Mouse (Mus musculus) kidney, adult 2 months (tissue): ENCODE results near the gene Urm1. TPM values are rescaled to one million over a fixed set of nuclear protein-coding genes. Genes with fewer than 3 reads are reported as not detected.
A peak's percentile ranks its signal among the peaks of the same experiment; 100 is the strongest.

Experiments used
- DNase-seq: peaks from one replicate; pipeline ENCODE4 v3.0.0; 2021
- H3K27ac ChIP-seq: fragments of 200-500 bp; 2 replicates; pipeline ENCODE4 v1.5.1; 2012; ENCODE audit warnings: low read depth, low read length, control low read depth, inconsistent platforms; ENCODE audit not compliant: insufficient read depth
- H3K27me3 ChIP-seq: fragments of 200-500 bp; replicated peaks from 2 replicates; pipeline ENCODE4 v1.6.1; 2012; ENCODE audit warnings: mild to moderate bottlenecking, moderate library complexity, low read length, inconsistent platforms; ENCODE audit not compliant: control insufficient read depth, insufficient read depth
- H3K36me3 ChIP-seq: fragments of 200-500 bp; 2 replicates; pipeline ENCODE4 v1.6.1; 2012; ENCODE audit warnings: mild to moderate bottlenecking, moderate library complexity, low read length, inconsistent platforms; ENCODE audit not compliant: control insufficient read depth, insufficient read depth
- H3K4me1 ChIP-seq: fragments of 200-500 bp; 2 replicates; pipeline ENCODE4 v1.6.1; 2011; ENCODE audit warnings: low read length; ENCODE audit not compliant: control insufficient read depth, insufficient read depth
- H3K4me3 ChIP-seq: fragments of 200-500 bp; 2 replicates; pipeline ENCODE4 v1.5.1; 2011; ENCODE audit warnings: mild to moderate bottlenecking, low read depth, low read length, control low read depth; ENCODE audit not compliant: insufficient read depth
- CTCF ChIP-seq: fragments of 200-500 bp; conservative IDR thresholded peaks from 2 replicates; pipeline ENCODE4 v1.5.1; 2011; ENCODE audit warnings: low read depth, mild to moderate bottlenecking, control low read depth, low read length, moderate library complexity, mixed read lengths; ENCODE audit not compliant: insufficient read depth, insufficient read length
- POLR2A ChIP-seq: fragments of 200-500 bp; IDR thresholded peaks from one replicate; pipeline ENCODE4 v1.6.1; 2011; ENCODE audit warnings: low read depth, low read length, control low read depth
- whole genome bisulfite sequencing: fragments of 180-500 bp; shearing (Covaris S2); methylation state at CpG from one replicate; pipeline ENCODE4 v1.1.7; 2018; 5-methylcytosine and 5-hydroxymethylcytosine counted together
- polyA plus RNA-seq: library from polyadenylated mRNA; depleted of rRNA; stranded (reverse); fragments of >200 nt; gene quantifications from 2 replicates; pipeline ENCODE4 v1.2.3, GENCODE M21; 2012

The Urm1 gene
- polyA plus RNA-seq, 1 experiment, result 43.9 TPM

DNA sequence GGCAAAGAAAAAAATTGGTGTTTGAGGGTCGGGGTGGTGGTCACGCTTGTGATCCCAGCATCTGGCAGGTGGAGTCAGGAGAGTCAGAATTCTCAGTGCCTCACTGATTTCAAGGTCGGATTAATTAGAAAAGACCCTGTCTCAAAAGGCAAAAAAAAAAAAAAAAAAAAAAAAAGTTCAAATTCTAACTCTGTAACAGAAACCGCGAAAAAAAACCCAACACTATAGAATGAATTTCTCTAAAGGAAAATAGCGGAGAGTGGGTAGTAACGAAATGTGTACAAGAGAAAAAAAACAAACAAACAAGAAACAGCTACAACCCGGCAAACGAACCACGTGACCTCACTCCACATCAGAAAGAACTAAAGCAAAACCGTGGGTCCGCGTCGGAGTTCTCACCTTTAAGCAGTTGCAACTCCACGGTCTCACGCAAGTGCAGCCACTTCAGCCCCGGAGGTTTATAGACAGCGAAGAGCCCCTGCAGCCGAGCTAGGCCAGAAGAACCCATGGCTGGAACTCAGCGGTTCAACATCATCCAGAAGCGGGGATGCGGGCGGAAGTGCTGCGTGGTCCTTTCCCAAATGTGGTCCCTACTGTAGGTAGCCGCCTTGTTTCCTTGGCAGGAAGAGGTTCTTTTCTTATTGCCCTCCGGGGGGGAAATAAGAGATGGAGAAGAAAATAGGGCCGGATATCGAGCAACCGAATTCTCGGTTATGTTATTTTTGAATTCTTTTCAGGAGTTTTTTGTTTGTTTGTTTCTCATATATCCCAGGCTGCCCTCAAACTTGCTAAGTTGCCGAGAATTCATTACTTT, 32.6 kb upstream of the Urm1 start, which contains the start of gene Coq4:
Gene Coq4, plus strand, starts transcription at position 390 of the 814 bp plus-strand sequence.
- H3K36me3 ChIP-seq, result no peaks in the 10 kb centered on the region; the same call in 1 of the 2 replicates
- peak within 1 kb of the TSS; percentile 77 for H3K27ac ChIP-seq
- DNase-seq, result peak; percentile 97
- H3K27me3 ChIP-seq, result no peaks in the 10 kb centered on the region
- TF ChIP-seq POLR2A (peak; percentile 46), CTCF (no peak)
- H3K4me1 ChIP-seq, result 0 out of 2 replicates have a peak, but pooled peaks cover 3% of the 10 kb centered on the region
- 2% methylated on average over 31 of the region's 31 CpGs for WGBS
- peak within 1 kb of the TSS; percentile 94 for H3K4me3 ChIP-seq

DNA sequence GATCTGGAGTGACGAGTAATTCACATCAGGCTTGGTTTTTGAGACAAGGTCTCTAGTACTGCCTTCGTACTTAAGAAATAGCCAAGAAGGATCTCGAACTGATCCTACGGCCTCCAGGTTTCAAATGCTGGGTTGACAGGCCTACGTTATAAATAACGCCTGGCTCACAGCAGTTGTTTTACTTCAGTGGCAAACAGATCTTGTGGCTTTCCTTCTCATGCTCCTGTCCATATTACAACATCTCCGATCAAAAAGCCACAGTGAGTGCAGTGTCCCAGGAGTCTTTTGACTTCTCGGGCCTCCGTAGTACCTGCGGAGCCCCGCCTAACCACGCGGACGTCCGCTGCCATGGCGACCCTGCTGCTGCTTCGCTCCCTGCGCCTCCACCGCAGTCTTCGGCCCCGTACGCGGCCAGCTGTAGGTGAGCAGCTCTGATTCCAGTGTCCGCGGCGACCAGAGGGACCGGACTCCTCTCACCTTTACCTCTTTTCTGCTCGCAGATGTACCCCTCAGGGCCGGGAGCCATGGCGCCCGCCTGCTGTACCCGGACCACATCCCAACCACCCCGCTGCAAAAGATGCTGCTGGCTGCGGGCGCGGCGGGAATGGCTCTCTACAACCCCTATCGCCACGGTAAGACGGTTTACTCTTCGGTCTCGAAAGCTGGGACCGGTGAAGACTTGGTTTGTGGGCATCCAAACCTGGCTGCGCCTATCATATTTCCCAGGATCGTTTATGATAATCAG, 31.8 kb upstream of the Urm1 start, which contains the start of gene Trub2:
Gene Trub2, minus strand, starts transcription at position 566 of the 745 bp plus-strand sequence.
- Histone ChIP-seq H3K4me3 (peak within 1 kb of the TSS; percentile 94), H3K36me3 (no peaks in the 10 kb centered on the region; the same call in 1 of the 2 replicates), H3K27me3 (no peaks in the 10 kb centered on the region), H3K4me1 (0 out of 2 replicates have a peak, but pooled peaks cover 3% of the 10 kb centered on the region), H3K27ac (peak within 1 kb of the TSS; percentile 77)
- no peak for TF ChIP-seq CTCF
- TF ChIP-seq POLR2A, result no peak
- under 1% methylated on average over 45 of the region's 45 CpGs for WGBS
- peak; percentile 94 for DNase-seq

DNA sequence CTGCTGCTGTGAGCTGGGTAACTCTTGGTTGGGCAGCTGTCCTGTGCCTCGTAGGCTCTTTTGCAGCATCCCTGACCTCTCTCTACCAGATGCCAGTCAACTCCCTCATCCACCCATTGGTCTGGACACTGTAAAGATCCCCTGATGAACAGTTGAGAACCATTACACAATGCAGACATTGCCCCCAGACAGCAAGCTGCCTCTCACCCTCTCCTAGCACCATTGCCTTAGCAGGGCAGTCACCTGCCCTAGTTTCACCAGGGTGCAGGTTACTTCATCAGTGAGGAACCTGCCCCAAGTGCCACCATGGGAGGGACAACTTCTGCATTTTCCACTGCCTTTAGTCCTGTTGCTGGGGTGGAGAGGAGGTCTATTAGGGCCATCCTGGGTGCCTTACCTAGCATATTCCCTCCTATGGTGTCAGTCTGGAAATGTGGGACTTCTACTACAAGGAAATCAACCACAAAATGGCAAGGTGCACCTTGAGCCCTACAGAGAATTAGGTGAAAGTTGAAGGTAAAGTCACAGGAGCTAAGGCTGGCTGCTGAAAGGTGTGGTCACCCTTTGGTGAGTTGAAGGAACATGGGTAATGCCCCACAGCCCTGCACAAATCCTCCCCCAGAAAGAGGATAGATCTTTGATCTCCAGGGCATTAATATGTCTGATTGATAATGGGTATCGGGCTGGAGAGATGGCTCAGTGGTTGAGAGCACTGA, 26.9 kb upstream of the Urm1 start:
- DNase-seq, result no peak
- H3K4me1 ChIP-seq, result 0 out of 2 replicates have a peak, but pooled peaks cover 3% of the 10 kb centered on the region
- no peaks in the 10 kb centered on the region for H3K36me3 ChIP-seq
- H3K27ac ChIP-seq, result no peak overlapping the region
- TF ChIP-seq POLR2A, result no peak
- WGBS, result 89% methylated on average over 2 of the region's 2 CpGs
- H3K4me3 ChIP-seq, result no peak overlapping the region
- no peaks in the 10 kb centered on the region for H3K27me3 ChIP-seq

DNA sequence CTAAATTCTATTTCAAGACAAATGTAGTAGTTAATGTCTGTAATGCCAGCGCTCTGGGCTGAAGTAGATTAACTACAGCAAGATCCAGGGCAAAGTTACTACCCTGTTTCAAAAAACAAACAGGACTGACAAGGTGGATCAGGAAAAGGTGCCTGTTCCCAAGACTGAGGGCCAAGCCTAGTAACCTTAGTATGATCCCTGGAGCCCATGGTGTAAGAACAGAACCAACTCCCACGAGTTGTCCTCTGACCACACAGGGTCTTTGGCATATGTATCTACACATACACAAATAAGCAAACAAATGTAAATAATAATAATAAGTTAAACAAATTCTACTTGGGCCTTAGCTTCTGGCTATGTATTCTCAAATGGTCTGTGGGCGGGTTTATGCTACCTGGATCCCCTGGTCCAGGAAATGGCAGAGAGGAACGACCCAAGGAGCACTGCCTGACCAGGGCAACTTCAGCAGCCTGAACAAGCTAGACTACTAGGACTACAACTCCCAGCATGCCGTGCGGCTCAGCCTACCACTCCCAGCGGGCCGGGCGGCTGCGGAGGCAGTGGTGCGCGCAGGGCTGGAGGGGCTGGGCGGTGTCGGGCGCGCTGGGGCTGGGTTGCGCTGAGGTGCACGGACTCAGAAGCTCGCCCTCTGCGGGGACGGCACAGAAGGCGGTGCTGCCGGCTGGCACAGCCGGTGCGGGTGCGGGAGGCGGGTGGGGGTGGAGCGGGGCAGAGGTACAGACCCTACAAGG, 17.6 kb upstream of the Urm1 start, which contains the start of gene Slc27a4:
Gene Slc27a4, plus strand, starts transcription at position 560 of the 752 bp plus-strand sequence.
- TF ChIP-seq POLR2A, result peak; percentile 49
- 0 out of 2 replicates have a peak, but pooled peaks have one; percentile 7 for TF ChIP-seq CTCF
- Histone ChIP-seq H3K36me3 (no peaks in the 10 kb centered on the region), H3K27me3 (no peaks in the 10 kb centered on the region), H3K4me3 (peak within 1 kb of the TSS; percentile 96), H3K27ac (peak within 1 kb of the TSS; percentile 26; the same call in 1 of the 2 replicates), H3K4me1 (peaks cover 7% of the 10 kb centered on the region; the same call in 1 of the 2 replicates)
- peak; percentile 98 for DNase-seq
- WGBS, result 4% methylated on average over 28 of the region's 28 CpGs

DNA sequence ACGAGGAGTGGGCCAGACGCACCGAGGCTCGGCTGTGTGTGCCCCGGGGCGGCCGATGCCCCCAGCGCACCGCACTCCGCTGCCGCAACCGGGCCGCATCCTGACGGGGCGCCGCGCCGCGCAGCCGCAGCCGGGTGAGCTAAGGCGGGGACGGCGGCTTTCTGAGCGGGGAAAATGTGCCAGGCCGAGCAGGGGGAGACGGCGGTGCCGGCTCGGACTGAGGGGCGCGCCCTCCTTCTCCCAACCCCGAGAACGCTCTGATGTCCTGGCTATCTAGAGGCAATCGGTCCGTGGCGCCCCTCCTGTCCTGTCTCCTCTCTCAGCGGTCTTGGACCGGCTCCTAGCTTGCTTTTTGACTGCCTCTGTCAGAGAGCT, 17.1 kb upstream of the Urm1 start:
- H3K27ac ChIP-seq, result peak overlapping the region; percentile 26; the same call in 1 of the 2 replicates
- under 1% methylated on average over 39 of the region's 39 CpGs for WGBS
- no peak for DNase-seq

DNA sequence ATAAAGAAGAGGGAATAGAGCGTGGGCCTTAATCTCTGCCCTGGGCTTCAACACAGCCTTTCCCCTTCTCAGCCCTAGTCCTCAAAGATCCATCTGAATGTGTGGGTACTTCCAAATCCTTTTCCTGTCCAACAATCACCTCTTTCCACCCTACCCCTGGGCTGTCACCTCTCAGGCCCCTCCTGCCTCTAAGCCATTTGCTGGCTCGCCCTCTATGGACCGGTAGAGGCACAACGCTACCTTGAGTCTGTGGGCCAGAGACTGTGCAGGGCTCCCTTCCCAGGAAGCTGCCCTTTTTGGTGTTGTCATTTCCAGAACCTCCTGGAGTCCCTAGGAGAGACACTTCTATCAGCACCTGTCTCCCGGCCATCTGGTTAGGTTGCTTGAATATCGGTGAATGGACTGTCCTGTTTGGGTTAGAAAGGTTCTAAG, 16.5 kb upstream of the Urm1 start:
- no peak for TF ChIP-seq POLR2A
- peak; percentile 52; the same call in 1 of the 2 replicates for TF ChIP-seq CTCF
- WGBS, result 32% methylated on average over 6 of the region's 6 CpGs
- Histone ChIP-seq H3K27ac (0 out of 2 replicates have a peak overlapping the region, but pooled peaks have one; percentile 26), H3K4me3 (peak overlapping the region; percentile 96), H3K4me1 (peaks cover 7% of the 10 kb centered on the region; the same call in 1 of the 2 replicates), H3K27me3 (no peaks in the 10 kb centered on the region), H3K36me3 (no peaks in the 10 kb centered on the region)
- DNase-seq, result peak; percentile 44

More for the DNA sequence above, 17.1 kb upstream of the Urm1 start:
- Histone ChIP-seq H3K36me3 (no peaks in the 10 kb centered on the region), H3K27me3 (no peaks in the 10 kb centered on the region), H3K4me3 (peak overlapping the region; percentile 96), H3K4me1 (peaks cover 7% of the 10 kb centered on the region; the same call in 1 of the 2 replicates)
- TF ChIP-seq POLR2A (no peak), CTCF (no peak)
